Mouse (Mus musculus): Measurements from ENCODE around the gene Slc6a6.

DNA sequence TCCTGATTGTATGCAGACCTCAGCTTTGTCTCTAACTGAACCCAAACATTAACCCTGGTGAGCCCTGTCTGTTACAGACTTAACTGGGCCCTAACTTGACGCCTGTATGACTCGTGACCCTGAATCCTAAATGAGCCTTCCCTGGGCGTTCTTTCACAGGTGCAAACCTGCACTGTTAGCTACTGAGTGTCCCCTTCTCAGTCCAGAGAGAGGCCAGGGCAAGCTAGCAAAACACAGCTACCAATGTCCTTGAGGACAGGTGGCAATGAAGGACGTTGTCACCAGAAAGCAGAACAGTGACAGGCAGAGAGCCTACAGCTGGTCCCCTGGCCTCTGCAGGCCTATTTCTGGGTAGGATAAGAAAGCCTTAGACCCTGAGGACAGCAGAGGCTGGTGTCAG lies 37.0 kb upstream of the Slc6a6 start:
- no peak for TF ChIP-seq CTCF (IDR thresholded peaks at IDR 0.05; ENCODE audit: low read depth)
- no peak for TF ChIP-seq EP300 (IDR thresholded peaks at IDR 0.05; ENCODE audit: low read depth)
